8 mouse cellular contexts compared by ENCODE assay signal in genomic region chr7:25181814-25182213, GRCm38 (mm10). TPM values are rescaled to one million over a fixed set of nuclear protein-coding genes. Genes with fewer than 3 reads are reported as not detected.
DNase-seq lines count a peak whose midpoint lies in the region; ATAC-seq and TF ChIP-seq lines count a peak whose summit lies in the region.

No protein-coding gene starts in this region.

- peaks cover 13% of the 10 kb centered on the region for H3K4me1 ChIP-seq in stomach, embryonic 15.5 days
- no peaks in the 10 kb centered on the region; the same call in 1 of the 2 replicates for H3K4me1 ChIP-seq in stomach, postnatal 0 days (replicated peaks; ENCODE audit: control insufficient read depth, insufficient read depth)
- H3K4me1 ChIP-seq in forebrain, embryonic 10.5 days, result peaks cover 46% of the 10 kb centered on the region
- H3K4me1 ChIP-seq in liver, embryonic 12.5 days, result peaks cover 48% of the 10 kb centered on the region
- peaks cover 16% of the 10 kb centered on the region for H3K4me1 ChIP-seq in stomach, embryonic 16.5 days (ENCODE audit: control insufficient read depth, insufficient read depth, low read length)

- no peak overlapping the region for H3K4me3 ChIP-seq in stomach, embryonic 15.5 days (replicated peaks)
- no peak overlapping the region for H3K4me3 ChIP-seq in stomach, postnatal 0 days (ENCODE audit: low read depth, low read length)
- peak overlapping the region; percentile 41 for H3K4me3 ChIP-seq in forebrain, embryonic 10.5 days
- peak overlapping the region; percentile 7; the same call in 1 of the 2 replicates for H3K4me3 ChIP-seq in liver, embryonic 12.5 days
- H3K4me3 ChIP-seq in stomach, embryonic 16.5 days (replicated peaks; ENCODE audit: low read length), result no peak overlapping the region

- H3K4me2 ChIP-seq in stomach, embryonic 15.5 days, result peak overlapping the region; percentile 17; the same call in 1 of the 2 replicates
- no peak overlapping the region for H3K4me2 ChIP-seq in stomach, postnatal 0 days (replicated peaks; ENCODE audit: low read depth)
- H3K4me2 ChIP-seq in liver, embryonic 12.5 days, result peak overlapping the region; percentile 67
- 0 out of 2 replicates have a peak overlapping the region, but pooled peaks have one; percentile 15 for H3K4me2 ChIP-seq in stomach, embryonic 16.5 days (ENCODE audit: low read depth, low read length)

- DNase-seq in stomach, postnatal 0 days (ENCODE audit: low spot score), result no peak
- DNase-seq in forebrain, embryonic 10.5 days (ENCODE audit: extremely low spot score, low spot score), result no peak
- DNase-seq in urinary bladder, adult 2 months (ENCODE audit: low spot score), result no peak
- no peak for DNase-seq in urinary bladder, postnatal 10 days (ENCODE audit: low spot score)
- DNase-seq in kidney, adult 18-20 months, result no peak

- no peak overlapping the region for H3K27ac ChIP-seq in stomach, embryonic 15.5 days
- H3K27ac ChIP-seq in stomach, postnatal 0 days (replicated peaks), result no peak overlapping the region
- no peak overlapping the region for H3K27ac ChIP-seq in forebrain, embryonic 10.5 days
- H3K27ac ChIP-seq in liver, embryonic 12.5 days, result no peak overlapping the region
- H3K27ac ChIP-seq in stomach, embryonic 16.5 days (ENCODE audit: low read length), result no peak overlapping the region

- peaks cover 71% of the 10 kb centered on the region for H3K27me3 ChIP-seq in stomach, embryonic 15.5 days (replicated peaks)
- peaks cover 22% of the 10 kb centered on the region; the same call in 1 of the 2 replicates for H3K27me3 ChIP-seq in stomach, postnatal 0 days (ENCODE audit: control insufficient read depth, insufficient read depth, low read length)
- peaks cover 92% of the 10 kb centered on the region for H3K27me3 ChIP-seq in forebrain, embryonic 10.5 days (ENCODE audit: poor library complexity, severe bottlenecking)
- peaks cover 97% of the 10 kb centered on the region for H3K27me3 ChIP-seq in liver, embryonic 12.5 days (replicated peaks)
- peaks cover 73% of the 10 kb centered on the region for H3K27me3 ChIP-seq in stomach, embryonic 16.5 days (ENCODE audit: control insufficient read depth, insufficient read depth, low read length)

- TF ChIP-seq EP300 in stomach, postnatal 0 days (optimal IDR thresholded peaks at IDR 0.05), result no peak

- ATAC-seq in stomach, embryonic 15.5 days (ENCODE audit: insufficient read depth, low FRiP score, low read depth), result no peak
- ATAC-seq in stomach, postnatal 0 days (ENCODE audit: low FRiP score, low TSS enrichment), result no peak
- ATAC-seq in liver, embryonic 12.5 days, result peak; percentile 24; the same call in 1 of the 2 replicates
- no peak for ATAC-seq in stomach, embryonic 16.5 days (ENCODE audit: insufficient read depth, low FRiP score)

- 8% methylated on average over 21 of the region's 21 CpGs for WGBS in stomach, embryonic 15.5 days
- WGBS in stomach, postnatal 0 days, result 9% methylated on average over 21 of the region's 21 CpGs
- WGBS in forebrain, embryonic 10.5 days, result 4% methylated on average over 21 of the region's 21 CpGs
- 15% methylated on average over 21 of the region's 21 CpGs for WGBS in liver, embryonic 12.5 days (ENCODE audit: insufficient replicate concordance)
- WGBS in stomach, embryonic 16.5 days, result 6% methylated on average over 21 of the region's 21 CpGs

- H3K9ac ChIP-seq in stomach, embryonic 15.5 days, result no peak overlapping the region
- H3K9ac ChIP-seq in stomach, postnatal 0 days (ENCODE audit: low read length), result no peak overlapping the region
- H3K9ac ChIP-seq in liver, embryonic 12.5 days, result no peak overlapping the region
- no peak overlapping the region for H3K9ac ChIP-seq in stomach, embryonic 16.5 days (ENCODE audit: low read length)

- no peaks in the 10 kb centered on the region for H3K9me3 ChIP-seq in stomach, embryonic 15.5 days
- no peaks in the 10 kb centered on the region for H3K9me3 ChIP-seq in stomach, postnatal 0 days (ENCODE audit: control insufficient read depth, low read length)
- H3K9me3 ChIP-seq in forebrain, embryonic 10.5 days, result no peaks in the 10 kb centered on the region
- H3K9me3 ChIP-seq in liver, embryonic 12.5 days (replicated peaks), result no peaks in the 10 kb centered on the region
- H3K9me3 ChIP-seq in stomach, embryonic 16.5 days (replicated peaks; ENCODE audit: control insufficient read depth, low read length), result no peaks in the 10 kb centered on the region

- TF ChIP-seq CTCF in stomach, postnatal 0 days (IDR thresholded peaks at IDR 0.05; ENCODE audit: low read depth), result no peak

- H3K36me3 ChIP-seq in stomach, embryonic 15.5 days, result no peaks in the 10 kb centered on the region
- no peaks in the 10 kb centered on the region for H3K36me3 ChIP-seq in stomach, postnatal 0 days (ENCODE audit: control insufficient read depth, insufficient read depth, low read length)
- H3K36me3 ChIP-seq in forebrain, embryonic 10.5 days (replicated peaks), result no peaks in the 10 kb centered on the region
- H3K36me3 ChIP-seq in liver, embryonic 12.5 days, result no peaks in the 10 kb centered on the region
- no peaks in the 10 kb centered on the region for H3K36me3 ChIP-seq in stomach, embryonic 16.5 days (ENCODE audit: control insufficient read depth, insufficient read depth, low read length)

RNA-seq across cellular contexts. Expression of gene Pou2f2, which starts 2.3 kb away (rescaled TPM):
- 1.4 and 1.6 TPM in 2 replicates for polyA plus RNA-seq in stomach, embryonic 15.5 days (2015; fragmentation: Nextera tagmentation; extraction: Ambion mirVana)
- 0.52 and 0.67 TPM in 2 replicates for polyA plus RNA-seq in stomach, postnatal 0 days (2015; fragmentation: Nextera tagmentation; extraction: Ambion mirVana)
- polyA plus RNA-seq in forebrain, embryonic 10.5 days (2016; fragmentation: Nextera tagmentation; extraction: Ambion mirVana), result 5.5 and 7.0 TPM in 2 replicates
- polyA plus RNA-seq in liver, embryonic 12.5 days (2016; fragmentation: Nextera tagmentation; extraction: Ambion mirVana), result 1.9 TPM in 2 replicates
- 1.4 TPM in 2 replicates for polyA plus RNA-seq in stomach, embryonic 16.5 days (2015; fragmentation: Nextera tagmentation; extraction: Ambion mirVana)
- polyA plus RNA-seq in urinary bladder, adult 2 months (2012; rRNA removed), result 0.65 and 1.0 TPM in 2 replicates

RNA-seq across cellular contexts. Expression of gene Dedd2, which starts 38.6 kb away (rescaled TPM):
- polyA plus RNA-seq in stomach, embryonic 15.5 days (2015; fragmentation: Nextera tagmentation; extraction: Ambion mirVana), result 15.1 and 15.2 TPM in 2 replicates
- 20.0 and 20.2 TPM in 2 replicates for polyA plus RNA-seq in stomach, postnatal 0 days (2015; fragmentation: Nextera tagmentation; extraction: Ambion mirVana)
- polyA plus RNA-seq in forebrain, embryonic 10.5 days (2016; fragmentation: Nextera tagmentation; extraction: Ambion mirVana), result 8.8 and 10.7 TPM in 2 replicates
- 31.4 and 33.4 TPM in 2 replicates for polyA plus RNA-seq in liver, embryonic 12.5 days (2016; fragmentation: Nextera tagmentation; extraction: Ambion mirVana)
- polyA plus RNA-seq in stomach, embryonic 16.5 days (2015; fragmentation: Nextera tagmentation; extraction: Ambion mirVana), result 9.1 and 9.7 TPM in 2 replicates
- 13.8 and 14.2 TPM in 2 replicates for polyA plus RNA-seq in urinary bladder, adult 2 months (2012; rRNA removed)

RNA-seq across cellular contexts. Expression of gene Zfp526, which starts 39.4 kb away (rescaled TPM):
- 2.8 and 3.1 TPM in 2 replicates for polyA plus RNA-seq in stomach, embryonic 15.5 days (2015; fragmentation: Nextera tagmentation; extraction: Ambion mirVana)
- 1.1 and 1.2 TPM in 2 replicates for polyA plus RNA-seq in stomach, postnatal 0 days (2015; fragmentation: Nextera tagmentation; extraction: Ambion mirVana)
- 2.6 and 2.9 TPM in 2 replicates for polyA plus RNA-seq in forebrain, embryonic 10.5 days (2016; fragmentation: Nextera tagmentation; extraction: Ambion mirVana)
- 2.3 and 2.8 TPM in 2 replicates for polyA plus RNA-seq in liver, embryonic 12.5 days (2016; fragmentation: Nextera tagmentation; extraction: Ambion mirVana)
- polyA plus RNA-seq in stomach, embryonic 16.5 days (2015; fragmentation: Nextera tagmentation; extraction: Ambion mirVana), result 2.5 and 2.9 TPM in 2 replicates
- polyA plus RNA-seq in urinary bladder, adult 2 months (2012; rRNA removed), result 6.9 and 9.3 TPM in 2 replicates

RNA-seq across cellular contexts. Expression of gene Gsk3a, which starts 55.8 kb away (rescaled TPM):
- polyA plus RNA-seq in stomach, embryonic 15.5 days (2015; fragmentation: Nextera tagmentation; extraction: Ambion mirVana), result 9.4 and 10.5 TPM in 2 replicates
- 5.1 and 5.3 TPM in 2 replicates for polyA plus RNA-seq in stomach, postnatal 0 days (2015; fragmentation: Nextera tagmentation; extraction: Ambion mirVana)
- polyA plus RNA-seq in forebrain, embryonic 10.5 days (2016; fragmentation: Nextera tagmentation; extraction: Ambion mirVana), result 10.7 and 10.8 TPM in 2 replicates
- 13.0 and 14.4 TPM in 2 replicates for polyA plus RNA-seq in liver, embryonic 12.5 days (2016; fragmentation: Nextera tagmentation; extraction: Ambion mirVana)
- polyA plus RNA-seq in stomach, embryonic 16.5 days (2015; fragmentation: Nextera tagmentation; extraction: Ambion mirVana), result 5.7 and 6.3 TPM in 2 replicates
- polyA plus RNA-seq in urinary bladder, adult 2 months (2012; rRNA removed), result 79.0 and 83.3 TPM in 2 replicates

Comparison
In these comparisons a context has a peak if more than half of its experiments do, and no peak if none do; other contexts are left out.
1. H3K4me3 ChIP-seq: peak in forebrain, embryonic 10.5 days (single experiment) and liver, embryonic 12.5 days (single experiment); none in stomach, embryonic 15.5 days (single experiment), stomach, postnatal 0 days (single experiment) and stomach, embryonic 16.5 days (single experiment).